Mouse (Mus musculus) G1E (cell line): ENCODE data around the gene Agbl3.

ENCODE experiments used
- CTCF ChIP-seq: IDR thresholded peaks from 2 replicates; pipeline ENCODE4 v1.5.1; 2012; ENCODE audit warnings: low read depth, low read length, inconsistent platforms, mixed read lengths
- GATA1 ChIP-seq: IDR thresholded peaks from 2 replicates; pipeline ENCODE4 v1.6.1; 2012; ENCODE audit warnings: borderline replicate concordance, low read length, inconsistent platforms, mixed read lengths
- GATA2 ChIP-seq: IDR thresholded peaks from 2 replicates; pipeline ENCODE4 v1.6.1; 2012; ENCODE audit warnings: low read depth, low read length, inconsistent platforms, borderline replicate concordance
- POLR2AphosphoS5 ChIP-seq: IDR thresholded peaks from 2 replicates; pipeline ENCODE4 v1.6.1; 2012; ENCODE audit warnings: low read depth, low read length, inconsistent platforms; ENCODE audit not compliant: insufficient replicate concordance
- TAL1 ChIP-seq: conservative IDR thresholded peaks from 2 replicates; pipeline ENCODE4 v1.6.1; 2012; ENCODE audit warnings: low read depth, low read length, inconsistent platforms, mixed read lengths

- TF ChIP-seq CTCF = no peak
- TF ChIP-seq GATA1 = no peak
- no peak for TF ChIP-seq TAL1
- TF ChIP-seq GATA2 = no peak
- no peak for TF ChIP-seq POLR2AphosphoS5
Observed at GRCm38 (mm10) chr6:34754448-34754847, 25.8 kb upstream of the Agbl3 start.
